Mouse (Mus musculus): ENCODE measurements around the gene Fam71e1.

DNA sequence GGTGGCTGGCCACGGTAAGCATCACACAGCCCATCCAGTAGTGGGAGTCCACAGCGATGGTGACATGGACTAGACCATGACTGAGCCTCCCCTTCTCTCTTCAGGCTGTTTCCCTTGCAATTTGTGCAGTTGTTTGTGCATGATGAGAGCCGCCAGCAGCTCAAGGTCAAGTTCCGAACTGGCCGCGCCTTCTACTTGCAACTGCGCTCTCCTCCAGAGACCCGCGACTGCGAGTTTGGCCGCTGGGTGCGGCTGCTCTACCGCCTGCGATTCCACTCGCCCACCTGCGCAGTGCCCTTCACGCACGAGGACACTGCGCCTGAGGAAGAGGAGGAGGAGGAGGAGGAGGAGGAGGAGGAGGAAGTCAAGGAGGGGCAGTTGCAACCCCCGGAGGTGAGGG is 3.7 kb downstream of the Fam71e1 start:
- TF ChIP-seq CTCF (IDR thresholded peaks at IDR 0.05; ENCODE audit: low read depth) (no peak), EP300 (IDR thresholded peaks at IDR 0.05; ENCODE audit: low read depth) (no peak)
